Mouse (Mus musculus) cerebellum, adult 8-10 months (tissue): ENCODE measurements at regions not wholly inside any gene's neighbourhood (a gene's known extent, or its start where the extent isn't known, plus 50 kb on each side); places are given as distances from the start of the nearest gene placed in this dataset.

Experiments
- DNase-seq: peaks from one replicate; pipeline ENCODE4 v3.0.0; 2022

- DNase-seq, result no peak
Observed at GRCm38 (mm10) chr7:137888731-137889130, 451.3 kb downstream of the Glrx3 start.

- DNase-seq, result no peak
Observed at GRCm38 (mm10) chr7:137906424-137907060, 469.1 kb downstream of the Glrx3 start.

- DNase-seq, result no peak
Observed at GRCm38 (mm10) chr7:137909456-137909855, 472.0 kb downstream of the Glrx3 start.

GRCm38 (mm10) chr7:137913551-137914105 lies 476.2 kb downstream of the Glrx3 start:
- DNase-seq, result no peak

GRCm38 (mm10) chr7:137914506-137914905 lies 477.1 kb downstream of the Glrx3 start:
- no peak for DNase-seq

GRCm38 (mm10) chr7:137916351-137916750 lies 478.9 kb downstream of the Glrx3 start:
- peak; percentile 9 for DNase-seq

GRCm38 (mm10) chr7:137924464-137925167 lies 472.9 kb downstream of the Tcerg1l start:
- peak; percentile 25 for DNase-seq

GRCm38 (mm10) chr7:137925656-137926055 lies 471.9 kb downstream of the Tcerg1l start:
- no peak for DNase-seq

GRCm38 (mm10) chr7:137927371-137927770 lies 470.2 kb downstream of the Tcerg1l start:
- DNase-seq, result no peak

- no peak for DNase-seq
Observed at GRCm38 (mm10) chr7:137930200-137930599, 467.3 kb downstream of the Tcerg1l start.

- DNase-seq, result no peak
Observed at GRCm38 (mm10) chr7:137935896-137936295, 461.6 kb downstream of the Tcerg1l start.

GRCm38 (mm10) chr7:137939116-137939515 lies 458.4 kb downstream of the Tcerg1l start:
- no peak for DNase-seq

- no peak for DNase-seq
Observed at GRCm38 (mm10) chr7:137940084-137940483, 457.4 kb downstream of the Tcerg1l start.

GRCm38 (mm10) chr7:137944991-137945390 lies 452.5 kb downstream of the Tcerg1l start:
- no peak for DNase-seq

- no peak for DNase-seq
Observed at GRCm38 (mm10) chr7:137947424-137947823, 450.1 kb downstream of the Tcerg1l start.

- DNase-seq, result no peak
Observed at GRCm38 (mm10) chr7:137957354-137957753, 440.2 kb downstream of the Tcerg1l start.

- no peak for DNase-seq
Observed at GRCm38 (mm10) chr7:137957848-137958247, 439.7 kb downstream of the Tcerg1l start.

GRCm38 (mm10) chr7:137963470-137964095 lies 433.9 kb downstream of the Tcerg1l start:
- peak; percentile 7 for DNase-seq

GRCm38 (mm10) chr7:137974705-137975104 lies 422.8 kb downstream of the Tcerg1l start:
- no peak for DNase-seq

GRCm38 (mm10) chr7:137977527-137977926 lies 420.0 kb downstream of the Tcerg1l start:
- DNase-seq, result no peak

GRCm38 (mm10) chr7:137979361-137979760 lies 418.2 kb downstream of the Tcerg1l start:
- no peak for DNase-seq

GRCm38 (mm10) chr7:138005806-138006205 lies 391.7 kb downstream of the Tcerg1l start:
- no peak for DNase-seq

- DNase-seq, result peak; percentile 4
Observed at GRCm38 (mm10) chr7:138006971-138007370, 390.6 kb downstream of the Tcerg1l start.

- DNase-seq, result no peak
Observed at GRCm38 (mm10) chr7:138008601-138009000, 388.9 kb downstream of the Tcerg1l start.
